Mouse (Mus musculus) ES-Bruce4 (cell line): Measurements from ENCODE around the gene Mymk. TPM values are rescaled to one million over a fixed set of nuclear protein-coding genes. Genes with fewer than 3 reads are reported as not detected.

Experiments used
- H3K27ac ChIP-seq: 2 replicates; pipeline ENCODE4 v1.5.1; 2012; ENCODE audit warnings: low read length, inconsistent platforms; ENCODE audit not compliant: insufficient read depth
- H3K27me3 ChIP-seq: 2 replicates; pipeline ENCODE4 v1.6.1; 2012; ENCODE audit warnings: mild to moderate bottlenecking, low read length, inconsistent platforms; ENCODE audit not compliant: control insufficient read depth, poor library complexity, insufficient read depth, severe bottlenecking
- H3K36me3 ChIP-seq: 2 replicates; pipeline ENCODE4 v1.6.1; 2012; ENCODE audit warnings: inconsistent platforms, mild to moderate bottlenecking, low read length, moderate library complexity; ENCODE audit not compliant: control insufficient read depth, poor library complexity, insufficient read depth, severe bottlenecking
- H3K4me1 ChIP-seq: one replicate; pipeline ENCODE4 v1.8.1; 2011; ENCODE audit warnings: low read length; ENCODE audit not compliant: control insufficient read depth, insufficient read depth
- H3K4me3 ChIP-seq: 2 replicates; pipeline ENCODE4 v1.5.1; 2011; ENCODE audit warnings: low read depth, mild to moderate bottlenecking, low read length
- H3K9ac ChIP-seq: 2 replicates; pipeline ENCODE4 v1.6.1; 2012; ENCODE audit warnings: low read depth, mild to moderate bottlenecking, inconsistent platforms; ENCODE audit not compliant: poor library complexity, severe bottlenecking
- H3K9me3 ChIP-seq: replicated peaks from 2 replicates; pipeline ENCODE4 v1.6.1; 2012; ENCODE audit warnings: mild to moderate bottlenecking, low read length, inconsistent platforms; ENCODE audit not compliant: control insufficient read depth, poor library complexity, insufficient read depth, severe bottlenecking
- CTCF ChIP-seq: IDR thresholded peaks from one replicate; pipeline ENCODE4 v1.8.1; 2011; ENCODE audit warnings: low read depth, low read length
- EP300 ChIP-seq: IDR thresholded peaks from 2 replicates; pipeline ENCODE4 v1.6.1; 2011; ENCODE audit warnings: low read depth, low read length; ENCODE audit not compliant: insufficient read depth
- POLR2A ChIP-seq: IDR thresholded peaks from one replicate; pipeline ENCODE4 v1.8.1; 2011; ENCODE audit warnings: low read length; ENCODE audit not compliant: insufficient read depth
- polyA plus RNA-seq: library from polyadenylated mRNA; stranded (reverse); fragments of >200 nt; gene quantifications from 2 replicates; pipeline ENCODE4 v1.2.4, GENCODE M21; 2011; ENCODE audit warnings: low read depth; ENCODE audit not compliant: missing spikeins, insufficient read depth, insufficient read length

Mymk gene
- polyA plus RNA-seq, 1 experiment, result not detected

DNA sequence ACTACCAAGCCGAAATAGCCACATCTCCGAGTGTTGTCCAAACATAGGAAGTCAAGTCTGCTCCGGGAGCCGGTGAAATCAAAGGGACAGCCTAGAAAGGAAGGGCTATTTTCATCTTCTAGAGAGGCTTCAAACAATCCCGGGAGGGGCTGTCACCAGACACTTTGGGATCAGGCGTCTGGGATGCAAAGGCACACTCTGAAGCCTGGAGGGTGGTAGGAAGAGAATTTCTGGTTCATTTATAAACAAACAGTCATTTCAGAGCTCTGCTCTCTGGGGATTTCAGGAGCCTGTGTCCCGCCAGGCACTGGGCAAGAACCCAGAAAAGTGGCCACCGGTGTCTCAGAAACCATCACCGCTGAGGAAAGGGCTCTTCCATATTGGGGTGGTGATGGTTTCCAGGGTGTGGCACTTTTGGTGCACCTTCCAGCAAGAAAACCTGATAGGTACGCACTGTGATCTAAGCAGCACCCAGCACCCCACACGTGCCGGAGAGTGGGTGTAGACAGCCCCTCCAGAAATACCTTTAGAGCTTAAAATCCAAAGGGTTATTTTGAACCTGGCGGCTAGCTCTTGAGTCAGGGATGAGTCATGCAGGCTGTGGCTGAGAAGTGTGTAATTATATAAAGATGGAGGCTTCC is 24.5 kb upstream of the Mymk start:
- TF ChIP-seq POLR2A (no peak), EP300 (no peak), CTCF (no peak)
- Histone ChIP-seq H3K36me3 (no peaks in the 10 kb centered on the region), H3K27me3 (no peaks in the 10 kb centered on the region), H3K27ac (no peak overlapping the region), H3K4me1 (no peaks in the 10 kb centered on the region), H3K4me3 (no peak overlapping the region), H3K9ac (no peak overlapping the region), H3K9me3 (0 out of 2 replicates have a peak, but pooled peaks cover 7% of the 10 kb centered on the region)

DNA sequence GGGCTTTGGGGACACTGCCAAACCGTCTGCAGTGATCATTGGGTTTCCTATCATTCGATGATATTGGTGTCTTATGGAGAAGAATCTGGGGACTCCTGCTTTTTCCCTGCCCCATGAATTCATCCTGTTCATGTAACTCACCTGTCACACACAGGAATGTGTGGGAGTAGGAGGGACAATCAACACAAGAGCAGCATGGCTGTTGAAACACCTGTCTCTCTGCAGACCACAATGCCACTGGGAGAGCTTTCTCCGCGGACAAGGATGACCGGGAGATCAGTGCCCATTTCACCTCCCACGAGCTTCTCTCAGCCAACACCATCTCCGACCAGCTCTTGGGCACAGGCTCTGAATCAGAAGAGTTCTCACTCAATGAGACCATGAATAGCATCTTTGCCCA is 23.2 kb upstream of the Mymk start:
- Histone ChIP-seq H3K9ac (no peak overlapping the region), H3K4me3 (no peak overlapping the region), H3K36me3 (no peaks in the 10 kb centered on the region), H3K27me3 (no peaks in the 10 kb centered on the region), H3K4me1 (no peaks in the 10 kb centered on the region), H3K27ac (no peak overlapping the region), H3K9me3 (0 out of 2 replicates have a peak, but pooled peaks cover 7% of the 10 kb centered on the region)
- TF ChIP-seq EP300, result no peak
- TF ChIP-seq CTCF, result no peak
- TF ChIP-seq POLR2A, result no peak

DNA sequence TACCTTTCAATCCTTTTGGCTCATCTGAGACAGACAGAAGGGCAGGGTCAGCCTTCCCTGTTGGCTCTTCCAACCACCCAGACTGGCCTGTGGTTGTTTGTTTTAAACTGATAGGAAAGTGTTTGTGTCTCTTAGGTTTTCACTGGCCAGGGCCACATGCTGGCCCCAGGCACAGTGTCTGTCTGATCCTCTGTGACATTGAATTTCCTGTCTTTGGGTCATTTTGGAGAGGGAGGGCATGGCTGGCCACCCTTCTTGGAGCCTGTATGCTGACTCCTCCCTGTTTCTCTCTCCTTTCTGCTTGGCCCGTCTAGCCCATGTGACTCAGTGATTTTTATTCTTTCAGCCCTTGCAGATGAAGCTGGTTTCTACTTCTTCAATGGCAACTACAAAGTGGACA is 17.3 kb upstream of the Mymk start:
- Histone ChIP-seq H3K9ac (no peak overlapping the region), H3K27ac (no peak overlapping the region), H3K9me3 (0 out of 2 replicates have a peak, but pooled peaks cover 7% of the 10 kb centered on the region), H3K27me3 (no peaks in the 10 kb centered on the region), H3K36me3 (no peaks in the 10 kb centered on the region), H3K4me3 (no peak overlapping the region), H3K4me1 (no peaks in the 10 kb centered on the region)
- no peak for TF ChIP-seq CTCF
- no peak for TF ChIP-seq EP300
- no peak for TF ChIP-seq POLR2A

DNA sequence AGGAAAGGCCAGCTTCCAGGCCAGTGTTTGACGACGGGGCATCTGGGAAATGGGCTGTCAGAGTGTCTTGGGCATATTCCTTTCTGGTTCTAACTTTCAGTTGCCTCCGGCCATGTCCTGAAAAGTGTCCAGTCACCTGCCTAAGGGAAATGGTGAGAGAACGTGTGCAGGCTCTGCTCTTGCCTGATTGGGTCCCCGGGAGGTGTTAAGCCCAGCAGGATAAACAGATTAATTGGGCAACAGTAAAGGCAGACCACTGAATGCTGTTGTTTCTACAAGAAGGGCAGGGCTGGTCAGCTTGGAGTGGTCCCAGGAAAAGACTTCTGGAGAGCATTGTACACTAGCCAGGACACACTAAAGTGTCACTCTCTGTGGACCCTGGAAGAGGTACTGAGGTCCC is 16.7 kb upstream of the Mymk start:
- no peaks in the 10 kb centered on the region for H3K4me1 ChIP-seq
- no peaks in the 10 kb centered on the region for H3K27me3 ChIP-seq
- TF ChIP-seq POLR2A (no peak), CTCF (no peak), EP300 (no peak)
- no peak overlapping the region for H3K9ac ChIP-seq
- no peak overlapping the region for H3K27ac ChIP-seq
- H3K36me3 ChIP-seq, result no peaks in the 10 kb centered on the region
- H3K4me3 ChIP-seq, result no peak overlapping the region
- H3K9me3 ChIP-seq, result 0 out of 2 replicates have a peak, but pooled peaks cover 7% of the 10 kb centered on the region

DNA sequence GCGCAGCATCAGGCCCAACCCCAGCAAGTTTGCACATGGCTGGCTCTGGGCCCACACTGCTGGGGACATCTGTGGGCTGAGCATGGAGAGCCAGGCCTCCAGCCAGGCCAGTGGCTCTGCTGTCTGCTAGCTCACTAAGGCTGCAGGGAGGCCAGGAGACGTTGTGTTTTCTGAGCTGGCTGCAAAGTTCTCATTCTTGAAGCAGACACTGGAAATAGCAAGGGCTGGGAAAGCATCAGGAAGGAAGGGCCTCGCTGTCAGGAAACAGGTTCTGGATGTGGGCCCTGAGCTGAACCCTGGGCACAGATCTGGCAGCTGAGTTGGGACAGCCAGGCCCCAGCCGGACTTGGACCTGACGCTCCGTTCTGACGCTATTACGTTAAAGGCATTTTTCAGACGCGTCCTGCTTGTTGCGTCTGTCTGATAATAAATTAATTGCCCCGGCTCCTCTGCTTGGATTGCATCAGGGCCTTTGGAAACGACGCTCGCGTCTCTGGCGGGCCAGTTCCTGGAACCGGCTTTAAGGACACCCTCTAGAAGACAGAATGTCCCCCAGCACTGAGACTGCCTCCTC is 16.2 kb upstream of the Mymk start:
- no peak overlapping the region for H3K4me3 ChIP-seq
- TF ChIP-seq EP300 (no peak), POLR2A (no peak), CTCF (no peak)
- H3K27ac ChIP-seq, result no peak overlapping the region
- H3K36me3 ChIP-seq, result no peaks in the 10 kb centered on the region
- H3K9ac ChIP-seq, result no peak overlapping the region
- H3K27me3 ChIP-seq, result no peaks in the 10 kb centered on the region
- H3K9me3 ChIP-seq, result 0 out of 2 replicates have a peak, but pooled peaks cover 7% of the 10 kb centered on the region
- H3K4me1 ChIP-seq, result no peaks in the 10 kb centered on the region

DNA sequence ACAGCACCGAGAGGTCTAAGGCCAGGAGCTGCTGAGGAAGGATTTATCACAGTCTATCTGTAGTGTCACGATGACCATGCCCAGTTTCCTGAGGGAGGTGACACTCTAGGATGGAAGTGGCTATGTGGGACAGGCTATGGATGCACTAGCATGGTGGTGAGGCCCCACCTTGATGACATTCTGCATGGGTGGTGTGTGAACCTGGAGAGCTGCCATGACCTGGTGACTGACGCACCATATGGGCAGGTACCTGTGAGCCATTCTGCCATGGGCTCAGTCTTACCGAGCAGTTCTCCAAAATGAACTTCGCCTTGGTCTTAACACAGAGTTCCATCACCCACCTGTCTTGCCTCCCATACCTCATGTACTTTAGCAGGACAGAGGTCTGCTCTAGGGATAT is 15.6 kb upstream of the Mymk start:
- no peak overlapping the region for H3K9ac ChIP-seq
- H3K4me1 ChIP-seq, result no peaks in the 10 kb centered on the region
- no peaks in the 10 kb centered on the region for H3K27me3 ChIP-seq
- H3K36me3 ChIP-seq, result no peaks in the 10 kb centered on the region
- TF ChIP-seq POLR2A (no peak), CTCF (no peak), EP300 (no peak)
- H3K4me3 ChIP-seq, result no peak overlapping the region
- H3K9me3 ChIP-seq, result 0 out of 2 replicates have a peak, but pooled peaks cover 3% of the 10 kb centered on the region
- H3K27ac ChIP-seq, result no peak overlapping the region
